Mouse (Mus musculus): ENCODE results near the gene P2rx7. TPM values are rescaled to one million over a fixed set of nuclear protein-coding genes. Genes with fewer than 3 reads are reported as not detected.

P2rx7 gene
- total RNA-seq, 1 experiment, result 10.5 TPM

GRCm38 (mm10) chr5:122621376-122621886 lies 22.3 kb upstream of the P2rx7 start:
- H3K9me3 ChIP-seq (ENCODE audit: control insufficient read depth, insufficient read depth, low read depth, low read length), result no peaks in the 10 kb centered on the region
- peak; percentile 19; the same call in 1 of the 2 replicates for TF ChIP-seq ZNF384 (IDR thresholded peaks at IDR 0.05; ENCODE audit: low read depth, low read length)
- TF ChIP-seq CHD2 (IDR thresholded peaks at IDR 0.05; ENCODE audit: low read depth, low read length), result no peak
- DNase-seq (ENCODE audit: low read depth, low spot score), result no peak
- in situ Hi-C loops (cut with MboI; ENCODE audit: low sequenced_read_pairs in 2 of 2, unreplicated experiment in 2 of 2), result no loop called here
- H3K9ac ChIP-seq (ENCODE audit: insufficient read depth, low read depth, low read length, poor library complexity, severe bottlenecking), result no peak overlapping the region
- H3K4me1 ChIP-seq (ENCODE audit: control insufficient read depth in 2 of 2, insufficient read depth in 2 of 2, low read length in 2 of 2, poor library complexity in 1 of 2), result peaks cover 0 to 11% of the 10 kb centered on the region in 2 experiments; a peak in 2 of 4 replicates
- no peak overlapping the region for H3K4me3 ChIP-seq (ENCODE audit: insufficient read depth in 1 of 2, low read depth in 1 of 2, low read length in 2 of 2, poor library complexity in 1 of 2, severe bottlenecking in 1 of 2)
- H3K27ac ChIP-seq (ENCODE audit: insufficient read depth, low read depth, low read length, poor library complexity, severe bottlenecking), result no peak overlapping the region
- H3K36me3 ChIP-seq (ENCODE audit: control insufficient read depth, insufficient read depth, low read length, poor library complexity, severe bottlenecking), result no peaks in the 10 kb centered on the region

DNA sequence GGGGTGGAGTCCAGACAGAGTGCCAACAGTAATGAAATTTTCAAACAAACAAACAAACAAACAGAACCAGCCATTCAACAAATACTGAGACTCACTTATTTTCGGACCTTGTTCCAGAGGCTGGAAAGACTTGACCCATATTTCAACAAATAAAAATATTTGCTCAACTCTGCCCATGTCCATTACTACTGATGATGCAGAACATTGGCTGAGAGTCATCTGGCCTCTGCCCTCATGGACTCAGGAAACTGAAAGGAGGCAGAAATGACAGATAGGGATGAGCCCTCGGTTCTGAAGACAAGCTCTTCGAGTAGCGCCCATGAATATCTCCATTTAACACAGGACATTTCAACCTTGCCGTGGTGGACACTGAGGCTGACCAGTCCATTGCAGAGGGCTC lies 21.2 kb upstream of the P2rx7 start:
- Histone ChIP-seq H3K36me3 (ENCODE audit: control insufficient read depth, insufficient read depth, low read length, poor library complexity, severe bottlenecking) (no peaks in the 10 kb centered on the region), H3K27ac (ENCODE audit: insufficient read depth, low read depth, low read length, poor library complexity, severe bottlenecking) (no peak overlapping the region), H3K9me3 (ENCODE audit: control insufficient read depth, insufficient read depth, low read depth, low read length) (no peaks in the 10 kb centered on the region), H3K4me1 (ENCODE audit: control insufficient read depth in 2 of 2, insufficient read depth in 2 of 2, low read length in 2 of 2, poor library complexity in 1 of 2) (peaks cover 0 to 11% of the 10 kb centered on the region in 2 experiments; a peak in 2 of 4 replicates), H3K4me3 (ENCODE audit: insufficient read depth in 1 of 2, low read depth in 1 of 2, low read length in 2 of 2, poor library complexity in 1 of 2, severe bottlenecking in 1 of 2) (no peak overlapping the region), H3K9ac (ENCODE audit: insufficient read depth, low read depth, low read length, poor library complexity, severe bottlenecking) (no peak overlapping the region)
- DNase-seq (ENCODE audit: low read depth, low spot score), result no peak
- TF ChIP-seq MAFK (IDR thresholded peaks at IDR 0.05; ENCODE audit: insufficient read depth, low read depth, low read length), result no peak
- no peak for TF ChIP-seq CHD2 (IDR thresholded peaks at IDR 0.05; ENCODE audit: low read depth, low read length)
- TF ChIP-seq ZC3H11A (IDR thresholded peaks at IDR 0.05; ENCODE audit: borderline replicate concordance, low read depth, low read length), result no peak
- no peak for TF ChIP-seq ZNF384 (IDR thresholded peaks at IDR 0.05; ENCODE audit: low read depth, low read length)
- TF ChIP-seq HCFC1 (IDR thresholded peaks at IDR 0.05; ENCODE audit: borderline replicate concordance, insufficient read depth, low read length), result no peak
- in situ Hi-C loops (cut with MboI; ENCODE audit: low sequenced_read_pairs in 2 of 2, unreplicated experiment in 2 of 2), result no loop called here

DNA sequence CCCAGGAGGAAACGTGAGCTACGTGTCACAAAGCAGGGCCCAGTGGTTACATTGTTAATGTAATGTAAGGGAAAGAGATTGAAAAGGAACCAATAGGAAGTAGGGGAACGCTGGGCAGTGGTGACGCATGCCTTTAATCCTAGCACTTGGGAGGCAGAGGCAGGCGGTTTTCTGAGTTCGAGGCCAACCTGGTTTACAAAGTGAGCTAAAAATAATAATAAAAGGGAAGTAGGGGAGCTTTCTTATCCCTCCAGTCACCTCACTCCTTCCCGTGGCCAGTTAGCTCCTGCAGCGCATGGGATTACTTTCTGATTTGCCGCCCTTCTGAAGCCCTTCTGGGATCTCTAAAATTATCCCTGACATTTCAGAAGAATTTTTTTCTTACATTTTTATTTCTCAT lies 19.9 kb upstream of the P2rx7 start:
- Histone ChIP-seq H3K4me3 (ENCODE audit: insufficient read depth in 1 of 2, low read depth in 1 of 2, low read length in 2 of 2, poor library complexity in 1 of 2, severe bottlenecking in 1 of 2) (no peak overlapping the region), H3K36me3 (ENCODE audit: control insufficient read depth, insufficient read depth, low read length, poor library complexity, severe bottlenecking) (no peaks in the 10 kb centered on the region), H3K9ac (ENCODE audit: insufficient read depth, low read depth, low read length, poor library complexity, severe bottlenecking) (no peak overlapping the region), H3K27ac (ENCODE audit: insufficient read depth, low read depth, low read length, poor library complexity, severe bottlenecking) (no peak overlapping the region), H3K9me3 (ENCODE audit: control insufficient read depth, insufficient read depth, low read depth, low read length) (no peaks in the 10 kb centered on the region), H3K4me1 (ENCODE audit: control insufficient read depth in 2 of 2, insufficient read depth in 2 of 2, low read length in 2 of 2, poor library complexity in 1 of 2) (peaks cover 0 to 12% of the 10 kb centered on the region in 2 experiments; a peak in 2 of 4 replicates)
- no peak for TF ChIP-seq MAFK (IDR thresholded peaks at IDR 0.05; ENCODE audit: insufficient read depth, low read depth, low read length)
- no peak for TF ChIP-seq ZNF384 (IDR thresholded peaks at IDR 0.05; ENCODE audit: low read depth, low read length)
- no peak for TF ChIP-seq HCFC1 (IDR thresholded peaks at IDR 0.05; ENCODE audit: borderline replicate concordance, insufficient read depth, low read length)
- TF ChIP-seq CHD2 (IDR thresholded peaks at IDR 0.05; ENCODE audit: low read depth, low read length), result no peak
- TF ChIP-seq ZC3H11A (IDR thresholded peaks at IDR 0.05; ENCODE audit: borderline replicate concordance, low read depth, low read length), result no peak
- no peak for DNase-seq (ENCODE audit: low read depth, low spot score)
- in situ Hi-C loops (cut with MboI; ENCODE audit: low sequenced_read_pairs in 2 of 2, unreplicated experiment in 2 of 2), result no loop called here

GRCm38 (mm10) chr5:122624952-122625479 lies 18.7 kb upstream of the P2rx7 start:
- Histone ChIP-seq H3K4me1 (ENCODE audit: control insufficient read depth in 2 of 2, insufficient read depth in 2 of 2, low read length in 2 of 2, poor library complexity in 1 of 2) (peaks cover 0 to 12% of the 10 kb centered on the region in 2 experiments; a peak in 2 of 4 replicates), H3K4me3 (ENCODE audit: insufficient read depth in 1 of 2, low read depth in 1 of 2, low read length in 2 of 2, poor library complexity in 1 of 2, severe bottlenecking in 1 of 2) (no peak overlapping the region; a peak in 1 of 4 replicates), H3K36me3 (ENCODE audit: control insufficient read depth, insufficient read depth, low read length, poor library complexity, severe bottlenecking) (no peaks in the 10 kb centered on the region), H3K9me3 (ENCODE audit: control insufficient read depth, insufficient read depth, low read depth, low read length) (no peaks in the 10 kb centered on the region), H3K9ac (ENCODE audit: insufficient read depth, low read depth, low read length, poor library complexity, severe bottlenecking) (no peak overlapping the region), H3K27ac (ENCODE audit: insufficient read depth, low read depth, low read length, poor library complexity, severe bottlenecking) (no peak overlapping the region)
- TF ChIP-seq HCFC1 (IDR thresholded peaks at IDR 0.05; ENCODE audit: borderline replicate concordance, insufficient read depth, low read length) (no peak), ZNF384 (IDR thresholded peaks at IDR 0.05; ENCODE audit: low read depth, low read length) (no peak), CHD2 (IDR thresholded peaks at IDR 0.05; ENCODE audit: low read depth, low read length) (no peak), ZC3H11A (IDR thresholded peaks at IDR 0.05; ENCODE audit: borderline replicate concordance, low read depth, low read length) (no peak), MAFK (IDR thresholded peaks at IDR 0.05; ENCODE audit: insufficient read depth, low read depth, low read length) (no peak)
- no peak for DNase-seq (ENCODE audit: low read depth, low spot score)
- in situ Hi-C loops (cut with MboI; ENCODE audit: low sequenced_read_pairs in 2 of 2, unreplicated experiment in 2 of 2), result no loop called here
